Mouse (Mus musculus): Measurements from ENCODE around the gene Ptpn3. TPM values are rescaled to one million over a fixed set of nuclear protein-coding genes. Genes with fewer than 3 reads are reported as not detected.

Gene Ptpn3
- polyA plus RNA-seq, 1 experiment from 2014 or later = 5.5 TPM

DNA sequence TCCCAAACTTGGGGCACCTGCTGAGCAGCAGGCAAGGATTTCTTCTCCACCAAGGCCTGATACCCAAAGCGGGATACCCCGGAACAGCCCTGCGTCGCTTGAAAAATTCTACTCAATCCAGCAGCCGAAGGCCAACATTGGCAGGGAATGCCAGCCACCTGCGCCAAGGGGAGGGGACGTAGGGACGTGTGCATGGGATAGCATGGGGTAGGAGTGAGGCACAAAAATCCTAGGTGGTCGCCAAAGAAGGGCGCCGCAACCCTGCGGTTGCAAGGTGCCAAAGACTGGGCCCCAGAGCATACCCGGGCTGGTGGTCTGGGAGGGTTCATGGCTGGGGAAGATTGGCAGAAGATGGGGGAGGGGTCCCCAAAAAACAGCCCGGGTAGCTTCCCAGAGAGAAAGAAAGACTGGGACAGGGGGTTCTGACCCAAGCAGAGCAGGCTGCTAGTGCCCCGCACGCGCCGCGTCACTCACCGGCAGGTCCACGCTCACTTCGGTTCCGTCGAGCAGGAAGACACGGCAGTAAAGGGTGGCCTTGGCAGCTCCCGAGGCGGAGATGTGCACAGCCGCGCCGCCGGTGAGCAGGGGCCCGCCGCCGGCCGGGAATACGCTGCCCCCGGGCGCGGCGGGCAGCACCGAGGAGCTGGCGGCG, 159.1 kb downstream of the Ptpn3 start:
- Histone ChIP-seq H3K27ac (peak overlapping the region; percentile 71; the same call in 1 of the 2 replicates), H3K4me3 (replicated peaks; ENCODE audit: low read length) (peak overlapping the region; percentile 66), H3K9me3 (ENCODE audit: control insufficient read depth, low read length) (no peaks in the 10 kb centered on the region), H3K9ac (peak overlapping the region; percentile 81), H3K4me2 (replicated peaks) (peak overlapping the region; percentile 82), H3K4me1 (replicated peaks; ENCODE audit: control insufficient read depth, insufficient read depth, low read length) (peaks cover 24% of the 10 kb centered on the region), H3K36me3 (replicated peaks; ENCODE audit: control insufficient read depth, insufficient read depth) (no peaks in the 10 kb centered on the region), H3K27me3 (ENCODE audit: control insufficient read depth, insufficient read depth, low read length) (peaks cover 17% of the 10 kb centered on the region; the same call in 1 of the 2 replicates)
- DNase-seq (ENCODE audit: low spot score) (no peak), ATAC-seq (ENCODE audit: low FRiP score) (peak; percentile 41)
- 1% methylated on average over 38 of the region's 43 CpGs for WGBS

- no peaks in the 10 kb centered on the region for H3K9me3 ChIP-seq (ENCODE audit: control insufficient read depth, low read length)
- 2% methylated on average over 26 of the region's 26 CpGs for WGBS
- H3K27ac ChIP-seq = no peak overlapping the region
- H3K9ac ChIP-seq = peak overlapping the region; percentile 81
- ATAC-seq (ENCODE audit: low FRiP score) = no peak
- H3K36me3 ChIP-seq (replicated peaks; ENCODE audit: control insufficient read depth, insufficient read depth) = no peaks in the 10 kb centered on the region
- peak overlapping the region; percentile 82 for H3K4me2 ChIP-seq (replicated peaks)
- no peak for DNase-seq (ENCODE audit: low spot score)
- H3K27me3 ChIP-seq (ENCODE audit: control insufficient read depth, insufficient read depth, low read length) = peaks cover 17% of the 10 kb centered on the region; the same call in 1 of the 2 replicates
- H3K4me3 ChIP-seq (replicated peaks; ENCODE audit: low read length) = peak overlapping the region; percentile 66
- H3K4me1 ChIP-seq (replicated peaks; ENCODE audit: control insufficient read depth, insufficient read depth, low read length) = peaks cover 24% of the 10 kb centered on the region
Observed at GRCm38 (mm10) chr4:57141908-57142361, 159.7 kb downstream of the Ptpn3 start.

- H3K4me3 ChIP-seq (replicated peaks; ENCODE audit: low read length) = peak overlapping the region; percentile 66
- ATAC-seq (ENCODE audit: low FRiP score) (no peak), DNase-seq (ENCODE audit: low spot score) (no peak)
- peak overlapping the region; percentile 81 for H3K9ac ChIP-seq
- no peak overlapping the region for H3K27ac ChIP-seq
- peaks cover 24% of the 10 kb centered on the region for H3K4me1 ChIP-seq (replicated peaks; ENCODE audit: control insufficient read depth, insufficient read depth, low read length)
- H3K9me3 ChIP-seq (ENCODE audit: control insufficient read depth, low read length) = no peaks in the 10 kb centered on the region
- H3K4me2 ChIP-seq (replicated peaks) = peak overlapping the region; percentile 82
- H3K27me3 ChIP-seq (ENCODE audit: control insufficient read depth, insufficient read depth, low read length) = peaks cover 17% of the 10 kb centered on the region; the same call in 1 of the 2 replicates
- no peaks in the 10 kb centered on the region for H3K36me3 ChIP-seq (replicated peaks; ENCODE audit: control insufficient read depth, insufficient read depth)
- 20% methylated on average over 15 of the region's 15 CpGs for WGBS
Observed at GRCm38 (mm10) chr4:57140992-57141717, 160.5 kb downstream of the Ptpn3 start.

Other genes starting within 250 kb of the Ptpn3 start
- gene Epb41l4b, start 158.4 kb downstream of the Ptpn3 start, polyA plus RNA-seq (2014; fragmentation: Nextera tagmentation; extraction: Ambion mirVana) = 3.8 and 4.2 TPM in 2 replicates
- gene Palm2, start 132.4 kb upstream of the Ptpn3 start, polyA plus RNA-seq (2014; fragmentation: Nextera tagmentation; extraction: Ambion mirVana) = 14.3 and 18.6 TPM in 2 replicates